Mouse (Mus musculus): ENCODE measurements around the gene Cux2. TPM values are rescaled to one million over a fixed set of nuclear protein-coding genes. Genes with fewer than 3 reads are reported as not detected.

The Cux2 gene
- polyA plus RNA-seq, 1 experiment from 2014 or later = 3.0 TPM

- Histone ChIP-seq H3K27ac (replicated peaks; ENCODE audit: low read depth, low read length) (no peak overlapping the region), H3K9ac (ENCODE audit: low read depth, low read length) (no peak overlapping the region), H3K27me3 (replicated peaks; ENCODE audit: control insufficient read depth, insufficient read depth, low read length) (no peaks in the 10 kb centered on the region), H3K36me3 (ENCODE audit: control insufficient read depth, insufficient read depth, low read length) (no peaks in the 10 kb centered on the region), H3K4me1 (ENCODE audit: control insufficient read depth, insufficient read depth, low read length) (no peaks in the 10 kb centered on the region), H3K4me3 (ENCODE audit: low read depth, low read length) (no peak overlapping the region), H3K4me2 (ENCODE audit: low read depth, low read length) (no peak overlapping the region), H3K9me3 (ENCODE audit: control insufficient read depth, low read length) (no peaks in the 10 kb centered on the region)
- DNase-seq (ENCODE audit: low spot score) (no peak), ATAC-seq (ENCODE audit: low read depth) (no peak)
- 76% methylated on average over 13 of the region's 13 CpGs for WGBS
Observed at GRCm38 (mm10) chr5:122068563-122068962, 18.7 kb upstream of the Cux2 start.

GRCm38 (mm10) chr5:122063204-122063933 is 13.5 kb upstream of the Cux2 start:
- DNase-seq (ENCODE audit: low spot score) = no peak
- no peaks in the 10 kb centered on the region for H3K4me1 ChIP-seq (ENCODE audit: control insufficient read depth, insufficient read depth, low read length)
- no peak for ATAC-seq (ENCODE audit: low read depth)
- 71% methylated on average over 25 of the region's 25 CpGs for WGBS
- H3K4me2 ChIP-seq (ENCODE audit: low read depth, low read length) = no peak overlapping the region
- H3K9me3 ChIP-seq (ENCODE audit: control insufficient read depth, low read length) = no peaks in the 10 kb centered on the region
- H3K27ac ChIP-seq (replicated peaks; ENCODE audit: low read depth, low read length) = no peak overlapping the region
- no peaks in the 10 kb centered on the region for H3K27me3 ChIP-seq (replicated peaks; ENCODE audit: control insufficient read depth, insufficient read depth, low read length)
- no peaks in the 10 kb centered on the region for H3K36me3 ChIP-seq (ENCODE audit: control insufficient read depth, insufficient read depth, low read length)
- H3K4me3 ChIP-seq (ENCODE audit: low read depth, low read length) = no peak overlapping the region
- no peak overlapping the region for H3K9ac ChIP-seq (ENCODE audit: low read depth, low read length)

- H3K9me3 ChIP-seq (ENCODE audit: control insufficient read depth, low read length) = peaks cover 4% of the 10 kb centered on the region; the same call in 1 of the 2 replicates
- no peak for ATAC-seq (ENCODE audit: low read depth)
- no peaks in the 10 kb centered on the region for H3K36me3 ChIP-seq (ENCODE audit: control insufficient read depth, insufficient read depth, low read length)
Observed at GRCm38 (mm10) chr5:122062479-122062878, 12.6 kb upstream of the Cux2 start.

GRCm38 (mm10) chr5:122060767-122061333 is 10.9 kb upstream of the Cux2 start:
- H3K4me2 ChIP-seq (ENCODE audit: low read depth, low read length) = no peak overlapping the region
- no peaks in the 10 kb centered on the region for H3K4me1 ChIP-seq (ENCODE audit: control insufficient read depth, insufficient read depth, low read length)
- no peaks in the 10 kb centered on the region for H3K36me3 ChIP-seq (ENCODE audit: control insufficient read depth, insufficient read depth, low read length)
- H3K27me3 ChIP-seq (replicated peaks; ENCODE audit: control insufficient read depth, insufficient read depth, low read length) = no peaks in the 10 kb centered on the region
- H3K4me3 ChIP-seq (ENCODE audit: low read depth, low read length) = no peak overlapping the region
- peaks cover 8% of the 10 kb centered on the region; the same call in 1 of the 2 replicates for H3K9me3 ChIP-seq (ENCODE audit: control insufficient read depth, low read length)
- WGBS = 24% methylated on average over 10 of the region's 12 CpGs
- DNase-seq (ENCODE audit: low spot score) (no peak), ATAC-seq (ENCODE audit: low read depth) (no peak)
- no peak overlapping the region for H3K27ac ChIP-seq (replicated peaks; ENCODE audit: low read depth, low read length)
- no peak overlapping the region for H3K9ac ChIP-seq (ENCODE audit: low read depth, low read length)

More at GRCm38 (mm10) chr5:122062479-122062878, 12.6 kb upstream of the Cux2 start:
- H3K4me2 ChIP-seq (ENCODE audit: low read depth, low read length) = peak overlapping the region; percentile 10; the same call in 1 of the 2 replicates
- no peak overlapping the region for H3K9ac ChIP-seq (ENCODE audit: low read depth, low read length)
- no peaks in the 10 kb centered on the region for H3K4me1 ChIP-seq (ENCODE audit: control insufficient read depth, insufficient read depth, low read length)
- 27% methylated on average over 12 of the region's 12 CpGs for WGBS
- H3K27me3 ChIP-seq (replicated peaks; ENCODE audit: control insufficient read depth, insufficient read depth, low read length) = no peaks in the 10 kb centered on the region
- no peak overlapping the region for H3K27ac ChIP-seq (replicated peaks; ENCODE audit: low read depth, low read length)
- no peak for DNase-seq (ENCODE audit: low spot score)
- no peak overlapping the region for H3K4me3 ChIP-seq (ENCODE audit: low read depth, low read length)

- peak overlapping the region; percentile 19; the same call in 1 of the 2 replicates for H3K4me3 ChIP-seq (ENCODE audit: low read depth, low read length)
- ATAC-seq (ENCODE audit: low read depth) = peak; percentile 19; the same call in 1 of the 2 replicates
- WGBS = 27% methylated on average over 35 of the region's 39 CpGs
Observed at GRCm38 (mm10) chr5:122059060-122060017, 9.4 kb upstream of the Cux2 start.

GRCm38 (mm10) chr5:122057622-122058021 is 7.7 kb upstream of the Cux2 start:
- Histone ChIP-seq H3K36me3 (ENCODE audit: control insufficient read depth, insufficient read depth, low read length) (no peaks in the 10 kb centered on the region), H3K27ac (replicated peaks; ENCODE audit: low read depth, low read length) (no peak overlapping the region), H3K4me1 (ENCODE audit: control insufficient read depth, insufficient read depth, low read length) (no peaks in the 10 kb centered on the region; the same call in 1 of the 2 replicates), H3K4me2 (ENCODE audit: low read depth, low read length) (no peak overlapping the region), H3K9ac (ENCODE audit: low read depth, low read length) (no peak overlapping the region), H3K27me3 (replicated peaks; ENCODE audit: control insufficient read depth, insufficient read depth, low read length) (peaks cover 8% of the 10 kb centered on the region; the same call in 1 of the 2 replicates), H3K9me3 (ENCODE audit: control insufficient read depth, low read length) (peaks cover 8% of the 10 kb centered on the region; the same call in 1 of the 2 replicates), H3K4me3 (ENCODE audit: low read depth, low read length) (no peak overlapping the region)
- ATAC-seq (ENCODE audit: low read depth) (no peak), DNase-seq (ENCODE audit: low spot score) (no peak)
- 64% methylated on average over 6 of the region's 6 CpGs for WGBS

More at GRCm38 (mm10) chr5:122059060-122060017, 9.4 kb upstream of the Cux2 start:
- DNase-seq (ENCODE audit: low spot score) = peak; percentile 68
- Histone ChIP-seq H3K36me3 (ENCODE audit: control insufficient read depth, insufficient read depth, low read length) (no peaks in the 10 kb centered on the region), H3K27me3 (replicated peaks; ENCODE audit: control insufficient read depth, insufficient read depth, low read length) (0 out of 2 replicates have a peak, but pooled peaks cover under 1% of the 10 kb centered on the region), H3K4me1 (ENCODE audit: control insufficient read depth, insufficient read depth, low read length) (no peaks in the 10 kb centered on the region), H3K27ac (replicated peaks; ENCODE audit: low read depth, low read length) (no peak overlapping the region), H3K4me2 (ENCODE audit: low read depth, low read length) (peak overlapping the region; percentile 57), H3K9ac (ENCODE audit: low read depth, low read length) (peak overlapping the region; percentile 51), H3K9me3 (ENCODE audit: control insufficient read depth, low read length) (peaks cover 8% of the 10 kb centered on the region; the same call in 1 of the 2 replicates)

- H3K27ac ChIP-seq (replicated peaks; ENCODE audit: low read depth, low read length) = no peak overlapping the region
- ATAC-seq (ENCODE audit: low read depth) (no peak), DNase-seq (ENCODE audit: low spot score) (no peak)
- H3K4me2 ChIP-seq (ENCODE audit: low read depth, low read length) = no peak overlapping the region
- WGBS = 68% methylated on average over 8 of the region's 8 CpGs
- H3K4me3 ChIP-seq (ENCODE audit: low read depth, low read length) = no peak overlapping the region
- H3K27me3 ChIP-seq (replicated peaks; ENCODE audit: control insufficient read depth, insufficient read depth, low read length) = peaks cover 13% of the 10 kb centered on the region; the same call in 1 of the 2 replicates
- H3K36me3 ChIP-seq (ENCODE audit: control insufficient read depth, insufficient read depth, low read length) = no peaks in the 10 kb centered on the region
- H3K9ac ChIP-seq (ENCODE audit: low read depth, low read length) = no peak overlapping the region
- H3K4me1 ChIP-seq (ENCODE audit: control insufficient read depth, insufficient read depth, low read length) = no peaks in the 10 kb centered on the region; the same call in 1 of the 2 replicates
- peaks cover 8% of the 10 kb centered on the region; the same call in 1 of the 2 replicates for H3K9me3 ChIP-seq (ENCODE audit: control insufficient read depth, low read length)
Observed at GRCm38 (mm10) chr5:122056557-122056956, 6.7 kb upstream of the Cux2 start.
